Mouse (Mus musculus): ENCODE data around the gene Methig1. TPM values are rescaled to one million over a fixed set of nuclear protein-coding genes. Genes with fewer than 3 reads are reported as not detected.

The Methig1 gene
- total and polyA plus RNA-seq, 3 experiments: not detected

- in situ Hi-C loops (cut with MboI; ENCODE audit: low pct_ligation_motif_present, low pct_unique_long_range_greater_than_20kb, low sequenced_read_pairs): no loop called here
- DNase-seq (ENCODE audit: extremely low read depth): no peak
- Histone ChIP-seq H3K27me3 (replicated peaks) (no peaks in the 10 kb centered on the region), H3K4me3 (replicated peaks in 1 of 3; ENCODE audit: low read depth in 2 of 3, low read length in 2 of 3, poor library complexity in 1 of 3) (no peak overlapping the region), H3K79me2 (replicated peaks; ENCODE audit: control insufficient read depth, extremely low read depth, insufficient read depth, poor library complexity, severe bottlenecking) (no peaks in the 10 kb centered on the region), H3K9ac (ENCODE audit: insufficient read depth, low read depth) (no peak overlapping the region), H3K27ac (ENCODE audit: insufficient read depth, low read depth) (no peak overlapping the region), H3K4me1 (ENCODE audit: control insufficient read depth in 1 of 2, insufficient read depth in 2 of 2) (no peaks in the 10 kb centered on the region), H3K4me2 (ENCODE audit: insufficient read depth, low read depth, poor library complexity, severe bottlenecking) (no peak overlapping the region), H3K9me3 (replicated peaks; ENCODE audit: low read length) (no peaks in the 10 kb centered on the region), H3K36me3 (replicated peaks in 1 of 2; ENCODE audit: control insufficient read depth in 1 of 2, insufficient read depth in 1 of 2, low read length in 1 of 2) (peaks cover 48 to 92% of the 10 kb centered on the region in 2 experiments)
- TF ChIP-seq SMC3 (IDR thresholded peaks at IDR 0.05; ENCODE audit: low read depth, low read length) (no peak), UBTF (IDR thresholded peaks at IDR 0.05; ENCODE audit: low read depth, low read length) (no peak), CTCF (conservative IDR thresholded peaks at IDR 0.05 in 1 of 2, IDR thresholded peaks at IDR 0.05 in 1 of 2; ENCODE audit: low read depth in 2 of 2, low read length in 2 of 2) (no peak), USF1 (IDR thresholded peaks at IDR 0.05; ENCODE audit: low read depth, low read length) (no peak), MXI1 (IDR thresholded peaks at IDR 0.05; ENCODE audit: low read depth, low read length) (no peak), BHLHE40 (IDR thresholded peaks at IDR 0.05; ENCODE audit: low read depth, low read length) (no peak), TBP (conservative IDR thresholded peaks at IDR 0.05; ENCODE audit: low read depth, low read length) (no peak), GABPA (IDR thresholded peaks at IDR 0.05; ENCODE audit: insufficient replicate concordance, low read depth, low read length) (no peak), SIN3A (IDR thresholded peaks at IDR 0.05; ENCODE audit: low read length) (no peak), USF2 (conservative IDR thresholded peaks at IDR 0.05; ENCODE audit: low read depth, low read length) (no peak), ZMIZ1 (IDR thresholded peaks at IDR 0.05; ENCODE audit: low read depth, low read length) (no peak), EP300 (IDR thresholded peaks at IDR 0.05; ENCODE audit: low read length) (no peak), TCF12 (IDR thresholded peaks at IDR 0.05; ENCODE audit: low read depth, low read length) (no peak), ZNF384 (IDR thresholded peaks at IDR 0.05; ENCODE audit: low read depth, low read length) (no peak)
- dilution Hi-C loops (cut with MboI; ENCODE audit: extremely low pct_ligation_motif_present, extremely low pct_unique_long_range_greater_than_20kb, low sequenced_read_pairs): no loop called here
These were observed 49.4 kb downstream of the Methig1 start for GRCm38 (mm10) chr15:100402347-100402746.

GRCm38 (mm10) chr15:100402798-100403197, 49.8 kb downstream of the Methig1 start:
- no peaks in the 10 kb centered on the region for H3K9me3 ChIP-seq (replicated peaks; ENCODE audit: low read length)
- TF ChIP-seq POLR2A (IDR thresholded peaks at IDR 0.05; ENCODE audit: low read depth, low read length): no peak
- no peak for TF ChIP-seq ZKSCAN1 (IDR thresholded peaks at IDR 0.05; ENCODE audit: borderline replicate concordance, low read depth, low read length)
- TF ChIP-seq E2F4 (IDR thresholded peaks at IDR 0.05; ENCODE audit: insufficient replicate concordance, low read depth, low read length): no peak
- peaks cover 46 to 91% of the 10 kb centered on the region in 2 experiments for H3K36me3 ChIP-seq (replicated peaks in 1 of 2; ENCODE audit: control insufficient read depth in 1 of 2, insufficient read depth in 1 of 2, low read length in 1 of 2)
- no peak for DNase-seq (ENCODE audit: extremely low read depth)
- in situ Hi-C loops (cut with MboI; ENCODE audit: low pct_ligation_motif_present, low pct_unique_long_range_greater_than_20kb, low sequenced_read_pairs): no loop called here
- H3K4me3 ChIP-seq (replicated peaks in 1 of 3; ENCODE audit: low read depth in 2 of 3, low read length in 2 of 3, poor library complexity in 1 of 3): no peak overlapping the region
- dilution Hi-C loops (cut with MboI; ENCODE audit: extremely low pct_ligation_motif_present, extremely low pct_unique_long_range_greater_than_20kb, low sequenced_read_pairs): no loop called here
- no peaks in the 10 kb centered on the region for H3K79me2 ChIP-seq (replicated peaks; ENCODE audit: control insufficient read depth, extremely low read depth, insufficient read depth, poor library complexity, severe bottlenecking)
- H3K9ac ChIP-seq (ENCODE audit: insufficient read depth, low read depth): no peak overlapping the region
- no peaks in the 10 kb centered on the region for H3K4me1 ChIP-seq (ENCODE audit: control insufficient read depth in 1 of 2, insufficient read depth in 2 of 2)
- no peaks in the 10 kb centered on the region for H3K27me3 ChIP-seq (replicated peaks)
- H3K4me2 ChIP-seq (ENCODE audit: insufficient read depth, low read depth, poor library complexity, severe bottlenecking): no peak overlapping the region
- no peak overlapping the region for H3K27ac ChIP-seq (ENCODE audit: insufficient read depth, low read depth)

Measured in CH12.LX (cell line).